Mouse (Mus musculus): ENCODE results near the gene Pm20d2.

DNA sequence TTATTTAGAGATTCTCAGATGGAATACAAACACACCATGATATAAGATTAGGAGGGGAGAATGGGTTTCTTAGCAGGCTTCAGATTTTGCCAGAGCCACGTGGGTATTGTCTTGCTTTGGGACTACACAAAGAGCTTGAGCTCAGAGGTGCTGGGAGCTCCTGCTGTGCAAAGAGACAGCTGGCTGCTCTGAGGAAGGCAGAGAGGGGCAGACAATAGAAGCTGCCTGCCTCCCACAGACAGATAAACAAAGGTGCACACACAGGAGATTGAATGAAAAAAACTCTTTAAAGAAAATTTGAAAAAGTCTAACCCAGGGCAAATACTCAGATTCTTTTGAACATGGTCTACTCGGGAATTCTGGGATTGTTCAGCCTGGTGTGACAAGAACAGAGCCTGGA lies 8.6 kb upstream of the Pm20d2 start:
- TF ChIP-seq CTCF (IDR thresholded peaks at IDR 0.05; ENCODE audit: borderline replicate concordance, insufficient read depth, low read depth, low read length): no peak
- no peak for TF ChIP-seq POLR2A (IDR thresholded peaks at IDR 0.05; ENCODE audit: borderline replicate concordance, insufficient read depth, low read length)

Data from cerebellum, adult 2 months (tissue).